Mouse (Mus musculus) ES-Bruce4 (cell line): ENCODE data around the gene Pde1a. TPM values are rescaled to one million over a fixed set of nuclear protein-coding genes. Genes with fewer than 3 reads are reported as not detected.

ENCODE experiments used
- H3K27ac ChIP-seq: 2 replicates; pipeline ENCODE4 v1.5.1; 2012; ENCODE audit warnings: low read length, inconsistent platforms; ENCODE audit not compliant: insufficient read depth
- H3K27me3 ChIP-seq: 2 replicates; pipeline ENCODE4 v1.6.1; 2012; ENCODE audit warnings: mild to moderate bottlenecking, low read length, inconsistent platforms; ENCODE audit not compliant: control insufficient read depth, poor library complexity, insufficient read depth, severe bottlenecking
- H3K36me3 ChIP-seq: 2 replicates; pipeline ENCODE4 v1.6.1; 2012; ENCODE audit warnings: inconsistent platforms, mild to moderate bottlenecking, low read length, moderate library complexity; ENCODE audit not compliant: control insufficient read depth, poor library complexity, insufficient read depth, severe bottlenecking
- H3K4me1 ChIP-seq: one replicate; pipeline ENCODE4 v1.8.1; 2011; ENCODE audit warnings: low read length; ENCODE audit not compliant: control insufficient read depth, insufficient read depth
- H3K4me3 ChIP-seq: 2 replicates; pipeline ENCODE4 v1.5.1; 2011; ENCODE audit warnings: low read depth, mild to moderate bottlenecking, low read length
- H3K9ac ChIP-seq: 2 replicates; pipeline ENCODE4 v1.6.1; 2012; ENCODE audit warnings: low read depth, mild to moderate bottlenecking, inconsistent platforms; ENCODE audit not compliant: poor library complexity, severe bottlenecking
- H3K9me3 ChIP-seq: replicated peaks from 2 replicates; pipeline ENCODE4 v1.6.1; 2012; ENCODE audit warnings: mild to moderate bottlenecking, low read length, inconsistent platforms; ENCODE audit not compliant: control insufficient read depth, poor library complexity, insufficient read depth, severe bottlenecking
- CTCF ChIP-seq: IDR thresholded peaks from one replicate; pipeline ENCODE4 v1.8.1; 2011; ENCODE audit warnings: low read depth, low read length
- EP300 ChIP-seq: IDR thresholded peaks from 2 replicates; pipeline ENCODE4 v1.6.1; 2011; ENCODE audit warnings: low read depth, low read length; ENCODE audit not compliant: insufficient read depth
- POLR2A ChIP-seq: IDR thresholded peaks from one replicate; pipeline ENCODE4 v1.8.1; 2011; ENCODE audit warnings: low read length; ENCODE audit not compliant: insufficient read depth
- polyA plus RNA-seq: library from polyadenylated mRNA; stranded (reverse); fragments of >200 nt; gene quantifications from 2 replicates; pipeline ENCODE4 v1.2.4, GENCODE M21; 2011; ENCODE audit warnings: low read depth; ENCODE audit not compliant: missing spikeins, insufficient read depth, insufficient read length

Gene Pde1a
- polyA plus RNA-seq, 1 experiment = 2.1 TPM

DNA sequence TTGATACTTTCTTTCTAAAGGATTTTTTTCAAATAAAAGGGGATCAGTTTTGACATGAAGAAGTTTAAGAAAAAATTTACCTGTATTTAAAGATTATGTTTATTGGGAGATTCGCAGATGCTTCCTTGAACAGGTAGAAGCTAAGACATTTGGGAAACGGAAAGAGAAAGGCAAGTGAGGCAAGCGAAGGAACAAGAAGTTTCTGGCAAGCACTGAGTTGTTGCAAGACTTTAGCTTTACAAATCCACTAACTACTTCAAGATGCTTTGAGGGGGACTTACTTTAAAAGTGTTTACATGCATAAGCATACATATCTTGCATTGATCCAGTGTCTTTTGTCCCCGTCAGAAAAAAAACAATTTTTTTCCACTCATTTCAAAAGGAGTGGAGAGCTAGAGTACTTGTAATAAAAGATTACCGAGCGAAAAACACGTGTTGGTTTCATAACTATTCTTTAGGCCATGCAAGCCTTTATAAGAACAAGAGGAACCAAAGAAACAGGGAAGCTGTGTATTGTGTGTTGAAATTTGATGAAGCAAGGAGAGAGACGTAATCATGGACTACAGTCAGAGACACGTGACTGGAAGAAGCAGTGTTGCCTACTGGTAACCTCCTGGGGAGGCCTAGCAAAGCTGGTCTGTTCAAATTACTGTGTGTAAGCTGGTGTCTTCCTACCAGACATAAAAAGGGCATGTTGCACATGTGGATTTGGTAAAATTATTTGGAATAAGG is 49.0 kb downstream of the Pde1a start:
- H3K9ac ChIP-seq = no peak overlapping the region
- H3K9me3 ChIP-seq = no peaks in the 10 kb centered on the region
- H3K27ac ChIP-seq = no peak overlapping the region
- H3K27me3 ChIP-seq = no peaks in the 10 kb centered on the region
- H3K4me3 ChIP-seq = no peak overlapping the region
- H3K4me1 ChIP-seq = no peaks in the 10 kb centered on the region
- TF ChIP-seq POLR2A = no peak
- no peak for TF ChIP-seq CTCF
- TF ChIP-seq EP300 = no peak
- H3K36me3 ChIP-seq = no peaks in the 10 kb centered on the region

DNA sequence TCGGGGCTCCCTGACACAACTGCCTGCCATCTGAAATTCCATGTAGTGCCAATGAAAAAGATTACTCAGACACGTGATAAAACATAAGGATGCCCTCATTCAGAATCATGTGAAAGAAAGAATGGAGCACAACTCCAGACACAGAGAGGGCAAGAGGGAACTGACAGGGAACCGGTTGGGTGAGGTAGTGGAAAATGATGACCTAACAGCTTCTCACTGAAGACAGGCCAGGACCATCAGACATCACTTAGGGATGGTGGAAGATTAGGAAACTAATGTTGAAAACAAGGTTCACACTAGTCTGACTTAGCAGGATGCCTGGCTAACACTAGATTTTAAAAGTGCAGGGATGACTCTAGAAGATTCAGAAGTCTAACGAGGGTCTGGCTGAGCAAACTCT is 49.6 kb downstream of the Pde1a start:
- Histone ChIP-seq H3K9me3 (no peaks in the 10 kb centered on the region), H3K4me3 (no peak overlapping the region), H3K9ac (no peak overlapping the region), H3K4me1 (no peaks in the 10 kb centered on the region), H3K36me3 (no peaks in the 10 kb centered on the region), H3K27me3 (no peaks in the 10 kb centered on the region), H3K27ac (no peak overlapping the region)
- TF ChIP-seq EP300 (no peak), POLR2A (no peak)

DNA sequence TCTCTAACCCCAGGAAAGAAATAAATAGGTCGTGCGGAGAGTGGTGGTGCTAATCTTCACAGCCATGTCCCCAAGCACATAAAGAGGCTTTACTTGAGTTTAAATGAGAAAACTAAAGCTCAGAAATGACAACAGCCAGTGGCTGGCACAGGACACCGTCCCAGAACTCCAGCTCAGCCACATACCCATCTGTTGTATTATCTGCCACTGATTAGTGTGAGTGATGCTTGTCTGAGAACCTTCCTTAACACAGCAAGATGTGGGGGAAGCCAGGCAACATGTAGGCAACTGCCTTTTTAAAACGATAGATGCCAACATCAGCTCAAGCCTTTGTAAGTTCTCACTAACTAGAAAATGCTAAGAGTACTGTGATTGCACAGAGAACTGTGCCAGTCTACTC is 52.9 kb downstream of the Pde1a start:
- H3K9ac ChIP-seq = no peak overlapping the region
- H3K27ac ChIP-seq = no peak overlapping the region
- H3K9me3 ChIP-seq = no peaks in the 10 kb centered on the region
- TF ChIP-seq EP300 (no peak), CTCF (no peak), POLR2A (no peak)
- no peaks in the 10 kb centered on the region for H3K4me1 ChIP-seq
- no peaks in the 10 kb centered on the region for H3K36me3 ChIP-seq
- no peaks in the 10 kb centered on the region for H3K27me3 ChIP-seq
- H3K4me3 ChIP-seq = no peak overlapping the region

GRCm38 (mm10) chr2:80074531-80074930 is 54.7 kb downstream of the Pde1a start:
- TF ChIP-seq CTCF = no peak
- TF ChIP-seq POLR2A = no peak
- no peak for TF ChIP-seq EP300
- H3K36me3 ChIP-seq = no peaks in the 10 kb centered on the region

GRCm38 (mm10) chr2:80074046-80074445 is 55.2 kb downstream of the Pde1a start:
- H3K9ac ChIP-seq = no peak overlapping the region
- H3K36me3 ChIP-seq = no peaks in the 10 kb centered on the region

More at GRCm38 (mm10) chr2:80074531-80074930, 54.7 kb downstream of the Pde1a start:
- Histone ChIP-seq H3K27ac (no peak overlapping the region), H3K9ac (no peak overlapping the region), H3K9me3 (no peaks in the 10 kb centered on the region), H3K4me3 (no peak overlapping the region), H3K4me1 (no peaks in the 10 kb centered on the region), H3K27me3 (no peaks in the 10 kb centered on the region)

DNA sequence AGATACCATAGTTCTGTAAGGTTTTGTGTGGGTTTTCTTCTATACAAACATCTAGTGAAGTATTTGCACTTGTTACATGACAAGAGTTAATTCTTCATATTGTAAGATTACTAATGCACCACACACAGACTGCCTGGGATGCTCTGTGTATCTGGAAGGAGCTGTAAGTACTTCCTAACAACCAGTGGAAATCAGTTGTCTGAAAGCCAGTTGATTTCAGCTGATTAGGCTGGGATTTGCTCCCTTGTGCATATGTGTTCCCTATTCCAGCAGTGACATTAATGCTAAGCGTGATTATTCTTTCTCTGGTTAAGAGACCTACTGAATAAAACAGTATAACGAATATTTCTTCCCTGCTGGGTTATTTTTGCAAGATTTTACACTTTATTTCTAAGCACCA is 55.8 kb downstream of the Pde1a start:
- Histone ChIP-seq H3K27ac (no peak overlapping the region), H3K9me3 (no peaks in the 10 kb centered on the region), H3K4me3 (no peak overlapping the region), H3K27me3 (no peaks in the 10 kb centered on the region), H3K36me3 (no peaks in the 10 kb centered on the region), H3K4me1 (no peaks in the 10 kb centered on the region), H3K9ac (no peak overlapping the region)
- TF ChIP-seq POLR2A = no peak

More at GRCm38 (mm10) chr2:80074046-80074445, 55.2 kb downstream of the Pde1a start:
- TF ChIP-seq CTCF (no peak), EP300 (no peak), POLR2A (no peak)
- Histone ChIP-seq H3K27ac (no peak overlapping the region), H3K4me3 (no peak overlapping the region), H3K4me1 (no peaks in the 10 kb centered on the region), H3K27me3 (no peaks in the 10 kb centered on the region), H3K9me3 (no peaks in the 10 kb centered on the region)
